Mouse (Mus musculus) WW6 (cell line): ENCODE results near the gene Pex7.

Source experiments
- DNase-seq: peaks from one replicate; pipeline ENCODE4 v3.0.0-alpha.2; 2013; ENCODE audit warnings: low read depth, low spot score

The Pex7 gene

GRCm38 (mm10) chr10:19877257-19877656, 30.2 kb downstream of the Pex7 start:
- DNase-seq, result no peak

- DNase-seq, result no peak
Measured at GRCm38 (mm10) chr10:19876669-19877068, 30.8 kb downstream of the Pex7 start.

GRCm38 (mm10) chr10:19875346-19875745, 32.1 kb downstream of the Pex7 start:
- DNase-seq, result no peak

GRCm38 (mm10) chr10:19855597-19856306, 51.7 kb downstream of the Pex7 start:
- DNase-seq, result no peak

- DNase-seq, result no peak
Measured at GRCm38 (mm10) chr10:19853609-19854008, 53.9 kb downstream of the Pex7 start.

- DNase-seq, result no peak
Measured at GRCm38 (mm10) chr10:19852776-19853175, 54.7 kb downstream of the Pex7 start.

- no peak for DNase-seq
Measured at GRCm38 (mm10) chr10:19850998-19851691, 56.3 kb downstream of the Pex7 start, which contains the start of gene Slc35d3. Slc35d3 (minus strand) TSS chr10:19851459.

- DNase-seq, result no peak
Measured at GRCm38 (mm10) chr10:19850544-19850997, 56.9 kb downstream of the Pex7 start.

GRCm38 (mm10) chr10:19849771-19850365, 57.6 kb downstream of the Pex7 start:
- no peak for DNase-seq

- DNase-seq, result no peak
Measured at GRCm38 (mm10) chr10:19848928-19849770, 58.3 kb downstream of the Pex7 start.

GRCm38 (mm10) chr10:19839836-19840235, 67.7 kb downstream of the Pex7 start:
- DNase-seq, result no peak

GRCm38 (mm10) chr10:19835887-19836710, 71.4 kb downstream of the Pex7 start:
- DNase-seq, result no peak

- no peak for DNase-seq
Measured at GRCm38 (mm10) chr10:19834222-19834621, 73.3 kb downstream of the Pex7 start.

- DNase-seq, result no peak
Measured at GRCm38 (mm10) chr10:19831072-19831849, 76.2 kb downstream of the Pex7 start.

GRCm38 (mm10) chr10:19820986-19821385, 86.5 kb downstream of the Pex7 start:
- no peak for DNase-seq

GRCm38 (mm10) chr10:19818723-19819355, 88.7 kb downstream of the Pex7 start:
- DNase-seq, result no peak

GRCm38 (mm10) chr10:19815371-19815770, 92.1 kb downstream of the Pex7 start:
- DNase-seq, result no peak

- no peak for DNase-seq
Measured at GRCm38 (mm10) chr10:19811436-19812172, 95.9 kb downstream of the Pex7 start.

- no peak for DNase-seq
Measured at GRCm38 (mm10) chr10:19804763-19805162, 102.7 kb downstream of the Pex7 start.
